Mouse (Mus musculus) spleen, adult 2 months (tissue): ENCODE measurements at regions not wholly inside any gene's neighbourhood (a gene's known extent, or its start where the extent isn't known, plus 50 kb on each side); places are given as distances from the start of the nearest gene placed in this dataset.

ENCODE experiments used
- CTCF ChIP-seq: fragments of 200-500 bp; IDR thresholded peaks from 2 replicates; pipeline ENCODE4 v1.5.1; 2011; ENCODE audit warnings: mild to moderate bottlenecking, inconsistent platforms; ENCODE audit not compliant: insufficient read depth, insufficient read length, insufficient replicate concordance; ENCODE audit errors: extremely low read depth
- POLR2A ChIP-seq: fragments of 200-500 bp; IDR thresholded peaks from 2 replicates; pipeline ENCODE4 v1.6.1; 2011; ENCODE audit warnings: low read depth, low read length, inconsistent platforms

DNA sequence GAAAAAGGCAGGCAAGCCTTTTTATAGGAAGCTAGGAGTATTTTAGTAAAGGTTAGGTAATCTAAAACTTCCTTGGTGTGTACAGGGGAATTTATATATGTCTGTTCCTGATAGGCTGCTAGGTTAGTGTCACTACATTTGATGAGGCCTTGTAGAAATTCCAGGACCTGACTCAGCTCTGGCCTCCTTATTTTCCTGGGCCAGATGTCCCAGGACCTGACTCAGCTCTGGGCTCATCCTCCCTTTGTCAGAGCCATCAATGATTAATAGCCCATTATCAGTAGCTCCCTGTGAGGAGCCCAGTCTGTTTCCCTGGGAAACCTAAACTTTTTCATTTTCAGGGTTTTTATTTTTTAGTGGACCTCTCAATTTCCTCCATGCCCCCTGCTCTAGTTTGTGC lies 79.3 kb downstream of the Gm15023 start:
- TF ChIP-seq POLR2A: no peak
- TF ChIP-seq CTCF: no peak
